Mouse (Mus musculus) forebrain, postnatal 0 days (tissue): ENCODE data around the gene Fem1a. TPM values are rescaled to one million over a fixed set of nuclear protein-coding genes. Genes with fewer than 3 reads are reported as not detected.

Experiments used
- ATAC-seq: fragments of 200-750 bp; cut with Nextera tagmentation; 2 replicates; pipeline ENCODE4 v1.8.0; 2017; ENCODE audit warnings: mild to moderate bottlenecking, moderate library complexity
- DNase-seq: peaks from one replicate; pipeline ENCODE4 v3.0.0-alpha.2; 2015
- H3K27ac ChIP-seq: fragments of 300-500 bp; sonication (generic); 2 replicates; pipeline ENCODE4 v1.5.1; 2014; ENCODE audit warnings: low read depth, mild to moderate bottlenecking, antibody characterized with exemption, low read length, moderate library complexity, mixed read lengths
- H3K27me3 ChIP-seq: fragments of 300-500 bp; sonication (generic); 2 replicates; pipeline ENCODE4 v1.6.1; 2014; ENCODE audit warnings: mild to moderate bottlenecking, low read length, mixed read lengths; ENCODE audit not compliant: insufficient read depth
- H3K36me3 ChIP-seq: fragments of 300-500 bp; sonication (generic); 2 replicates; pipeline ENCODE4 v1.6.1; 2014; ENCODE audit warnings: mild to moderate bottlenecking, moderate library complexity; ENCODE audit not compliant: insufficient read depth
- H3K4me1 ChIP-seq: fragments of 300-500 bp; sonication (generic); 2 replicates; pipeline ENCODE4 v1.6.1; 2014; ENCODE audit warnings: antibody characterized with exemption; ENCODE audit not compliant: insufficient read depth
- H3K4me2 ChIP-seq: fragments of 300-500 bp; sonication (generic); 2 replicates; pipeline ENCODE4 v1.6.1; 2014; ENCODE audit warnings: low read depth, mild to moderate bottlenecking, moderate library complexity
- H3K4me3 ChIP-seq: fragments of 300-500 bp; sonication (generic); 2 replicates; pipeline ENCODE4 v1.5.1; 2014; ENCODE audit warnings: low read depth, low read length, mixed read lengths
- H3K9ac ChIP-seq: fragments of 300-500 bp; sonication (generic); 2 replicates; pipeline ENCODE4 v1.6.1; 2014; ENCODE audit warnings: mild to moderate bottlenecking
- H3K9me3 ChIP-seq: fragments of 300-500 bp; sonication (generic); 2 replicates; pipeline ENCODE4 v1.6.1; 2016; ENCODE audit warnings: low read length
- CTCF ChIP-seq: sonication (generic); IDR thresholded peaks from 2 replicates; pipeline ENCODE4 v1.5.1; 2016; ENCODE audit warnings: antibody characterized with exemption, control low read depth, low read depth
- WGBS: fragments of 180-500 bp; shearing (Covaris S2); extraction: QIAGEN DNeasy Blood & Tissue Kit; methylation state at CpG from one replicate; pipeline ENCODE4 v1.1.7; 2014; 5-methylcytosine and 5-hydroxymethylcytosine counted together
- polyA plus RNA-seq: library from polyadenylated mRNA; unstranded; fragments of >200 nt; fragmentation: Nextera tagmentation; extraction: Ambion mirVana; gene quantifications from 2 replicates; pipeline ENCODE4 v1.2.1, GENCODE M21; 2015
- total RNA-seq: library from RNA; depleted of rRNA; stranded (reverse); fragments of >200 nt; gene quantifications from 2 replicates; pipeline ENCODE4 v1.2.3, GENCODE M21; 2014

Fem1a gene
- total and polyA plus RNA-seq, 2 experiments from 2014 or later = 17.2 to 53.6 TPM

- DNase-seq (no peak), ATAC-seq (no peak)
- no peak overlapping the region for H3K9ac ChIP-seq
- H3K27me3 ChIP-seq = no peaks in the 10 kb centered on the region
- H3K4me1 ChIP-seq = peaks cover 5% of the 10 kb centered on the region; the same call in 1 of the 2 replicates
- 45% methylated on average over 2 of the region's 2 CpGs for WGBS
- no peaks in the 10 kb centered on the region for H3K36me3 ChIP-seq
- H3K4me3 ChIP-seq = no peak overlapping the region
- H3K4me2 ChIP-seq = no peak overlapping the region
- H3K9me3 ChIP-seq = no peaks in the 10 kb centered on the region
- no peak for TF ChIP-seq CTCF
- no peak overlapping the region for H3K27ac ChIP-seq
Measured at GRCm38 (mm10) chr17:56277567-56277893, 20.9 kb downstream of the Fem1a start.

GRCm38 (mm10) chr17:56278340-56278739 is 21.7 kb downstream of the Fem1a start:
- ATAC-seq (no peak), DNase-seq (no peak)
- no peak for TF ChIP-seq CTCF
- H3K27ac ChIP-seq = no peak overlapping the region
- H3K27me3 ChIP-seq = no peaks in the 10 kb centered on the region
- no peak overlapping the region for H3K4me3 ChIP-seq
- 93% methylated on average over 5 of the region's 5 CpGs for WGBS
- no peak overlapping the region for H3K9ac ChIP-seq
- no peaks in the 10 kb centered on the region for H3K36me3 ChIP-seq
- peaks cover 5% of the 10 kb centered on the region; the same call in 1 of the 2 replicates for H3K4me1 ChIP-seq
- no peak overlapping the region for H3K4me2 ChIP-seq
- H3K9me3 ChIP-seq = no peaks in the 10 kb centered on the region

GRCm38 (mm10) chr17:56279481-56280155 is 23.0 kb downstream of the Fem1a start:
- Histone ChIP-seq H3K9ac (no peak overlapping the region), H3K4me2 (no peak overlapping the region), H3K27ac (no peak overlapping the region), H3K4me3 (no peak overlapping the region), H3K36me3 (no peaks in the 10 kb centered on the region), H3K9me3 (no peaks in the 10 kb centered on the region), H3K4me1 (peaks cover 5% of the 10 kb centered on the region; the same call in 1 of the 2 replicates), H3K27me3 (no peaks in the 10 kb centered on the region)
- WGBS = 88% methylated on average over 12 of the region's 12 CpGs
- ATAC-seq = no peak
- no peak for DNase-seq
- no peak for TF ChIP-seq CTCF

- H3K4me1 ChIP-seq = peaks cover 2% of the 10 kb centered on the region; the same call in 1 of the 2 replicates
- H3K27ac ChIP-seq = no peak overlapping the region
- no peak overlapping the region for H3K9ac ChIP-seq
- no peaks in the 10 kb centered on the region for H3K9me3 ChIP-seq
- no peaks in the 10 kb centered on the region for H3K27me3 ChIP-seq
- H3K4me2 ChIP-seq = no peak overlapping the region
- H3K36me3 ChIP-seq = no peaks in the 10 kb centered on the region
- ATAC-seq = no peak
- DNase-seq = no peak
- WGBS = 93% methylated on average over 12 of the region's 12 CpGs
- no peak for TF ChIP-seq CTCF
- H3K4me3 ChIP-seq = no peak overlapping the region
Measured at GRCm38 (mm10) chr17:56281193-56281592, 24.6 kb downstream of the Fem1a start.

GRCm38 (mm10) chr17:56282802-56283201 is 26.2 kb downstream of the Fem1a start:
- Histone ChIP-seq H3K9ac (no peak overlapping the region), H3K4me3 (no peak overlapping the region), H3K4me2 (no peak overlapping the region), H3K36me3 (no peaks in the 10 kb centered on the region), H3K27ac (no peak overlapping the region), H3K27me3 (no peaks in the 10 kb centered on the region), H3K4me1 (no peaks in the 10 kb centered on the region), H3K9me3 (no peaks in the 10 kb centered on the region)
- no peak for TF ChIP-seq CTCF
- ATAC-seq (peak; percentile 36; the same call in 1 of the 2 replicates), DNase-seq (peak; percentile 24)
- 60% methylated on average over 4 of the region's 4 CpGs for WGBS

GRCm38 (mm10) chr17:56283316-56283715 is 26.7 kb downstream of the Fem1a start:
- H3K4me2 ChIP-seq = no peak overlapping the region
- TF ChIP-seq CTCF = no peak
- H3K9ac ChIP-seq = no peak overlapping the region
- 92% methylated on average over 8 of the region's 8 CpGs for WGBS
- no peaks in the 10 kb centered on the region for H3K27me3 ChIP-seq
- DNase-seq (no peak), ATAC-seq (no peak)
- H3K4me1 ChIP-seq = no peaks in the 10 kb centered on the region
- H3K36me3 ChIP-seq = no peaks in the 10 kb centered on the region
- no peaks in the 10 kb centered on the region for H3K9me3 ChIP-seq
- H3K27ac ChIP-seq = no peak overlapping the region
- H3K4me3 ChIP-seq = no peak overlapping the region

GRCm38 (mm10) chr17:56285995-56286394 is 29.4 kb downstream of the Fem1a start:
- Histone ChIP-seq H3K27ac (no peak overlapping the region), H3K27me3 (no peaks in the 10 kb centered on the region), H3K9ac (no peak overlapping the region), H3K4me1 (0 out of 2 replicates have a peak, but pooled peaks cover 5% of the 10 kb centered on the region), H3K36me3 (no peaks in the 10 kb centered on the region), H3K4me2 (no peak overlapping the region), H3K4me3 (no peak overlapping the region), H3K9me3 (no peaks in the 10 kb centered on the region)
- DNase-seq (no peak), ATAC-seq (no peak)
- WGBS = 94% methylated on average over 11 of the region's 11 CpGs
- no peak for TF ChIP-seq CTCF
